24 mouse cellular contexts compared by ENCODE assay signal in genomic region chr12:77179138-77179537, GRCm38 (mm10). TPM values are rescaled to one million over a fixed set of nuclear protein-coding genes. Genes with fewer than 3 reads are reported as not detected.
DNase-seq lines count a peak whose midpoint lies in the region; ATAC-seq and TF ChIP-seq lines count a peak whose summit lies in the region.
"Had no signal": no experiment of that assay in that cellular context is flagged by ENCODE, and none has a peak within 500 bp of the region (broad histone marks: within the 10 kb centered on the region; RNA-seq: fewer than 3 reads in every experiment).

No protein-coding gene starts in this region.

- DNase-seq in MEL (ENCODE audit: low read depth, low spot score): peak; percentile 15
- DNase-seq in hindbrain, embryonic 11.5 days (ENCODE audit: low spot score): no peak
- DNase-seq in heart, postnatal 10 days: no peak
- DNase-seq: adrenal gland, adult 2 months; adrenal gland, postnatal 10 days; adrenal gland, postnatal 25 days; B cell, adult 2 months; cerebellum, adult 11 months; cerebellum, adult 18-20 months; cerebellum, adult 8-10 months; cerebellum, adult 9-11 months; cerebellum, postnatal 14 days; cerebellum, postnatal 36 days; embryo, embryonic 11 days had no signal

- no peak for TF ChIP-seq EP300 in MEL (IDR thresholded peaks at IDR 0.05; ENCODE audit: low read depth in 1 of 2, low read length in 2 of 2)

- peaks cover 9 to 26% of the 10 kb centered on the region in 2 experiments for H3K4me1 ChIP-seq in MEL (ENCODE audit: control insufficient read depth in 1 of 2, insufficient read depth in 2 of 2, low read length in 2 of 2)
- H3K4me1 ChIP-seq in stomach, embryonic 16.5 days (ENCODE audit: control insufficient read depth, insufficient read depth, low read length): peaks cover 19% of the 10 kb centered on the region
- H3K4me1 ChIP-seq in hindbrain, embryonic 11.5 days (replicated peaks; ENCODE audit: control insufficient read depth, insufficient read depth, low read length): no peaks in the 10 kb centered on the region

- ATAC-seq in stomach, embryonic 16.5 days (ENCODE audit: insufficient read depth, low FRiP score): no peak
- no peak for ATAC-seq in hindbrain, embryonic 11.5 days (ENCODE audit: low FRiP score)
- no peak for ATAC-seq in megakaryocyte, adult 5-6 weeks (ENCODE audit: poor library complexity, severe bottlenecking)
- ATAC-seq: forebrain, embryonic 14.5 days; forebrain, embryonic 16.5 days had no signal

- H3K27me3 ChIP-seq in MEL (ENCODE audit: control insufficient read depth in 1 of 2, insufficient read depth in 2 of 2, low read length in 2 of 2): no peaks in the 10 kb centered on the region
- no peaks in the 10 kb centered on the region for H3K27me3 ChIP-seq in stomach, embryonic 16.5 days (ENCODE audit: control insufficient read depth, insufficient read depth, low read length)
- no peaks in the 10 kb centered on the region for H3K27me3 ChIP-seq in hindbrain, embryonic 11.5 days (ENCODE audit: control insufficient read depth, insufficient read depth, low read length)
- H3K27me3 ChIP-seq: embryonic facial prominence, embryonic 13.5 days; embryonic facial prominence, embryonic 15.5 days; forebrain, embryonic 12.5 days had no signal

- TF ChIP-seq RAD21 in MEL (IDR thresholded peaks at IDR 0.05; ENCODE audit: low read depth, low read length): no peak

- H3K9ac ChIP-seq in MEL (ENCODE audit: control insufficient read depth, low read depth, low read length, poor library complexity, severe bottlenecking): no peak overlapping the region
- no peak overlapping the region for H3K9ac ChIP-seq in stomach, embryonic 16.5 days (ENCODE audit: low read length)
- no peak overlapping the region for H3K9ac ChIP-seq in hindbrain, embryonic 11.5 days (ENCODE audit: low read depth, low read length)
- H3K9ac ChIP-seq: embryonic facial prominence, embryonic 13.5 days; embryonic facial prominence, embryonic 15.5 days; forebrain, embryonic 12.5 days had no signal

- no peak overlapping the region for H3K4me3 ChIP-seq in MEL (ENCODE audit: control insufficient read depth in 1 of 2, insufficient read depth in 1 of 2, low read depth in 2 of 2, low read length in 2 of 2)
- no peak overlapping the region for H3K4me3 ChIP-seq in stomach, embryonic 16.5 days (replicated peaks; ENCODE audit: low read length)
- no peak overlapping the region for H3K4me3 ChIP-seq in hindbrain, embryonic 11.5 days (ENCODE audit: low read depth, low read length)
- H3K4me3 ChIP-seq: embryonic facial prominence, embryonic 13.5 days; embryonic facial prominence, embryonic 15.5 days; erythroblast, embryonic 14.5 days; forebrain, embryonic 10.5 days; forebrain, embryonic 12.5 days had no signal

- H3K9me3 ChIP-seq in MEL (replicated peaks; ENCODE audit: insufficient read depth, low read length): no peaks in the 10 kb centered on the region
- H3K9me3 ChIP-seq in stomach, embryonic 16.5 days (replicated peaks; ENCODE audit: control insufficient read depth, low read length): no peaks in the 10 kb centered on the region
- no peaks in the 10 kb centered on the region for H3K9me3 ChIP-seq in hindbrain, embryonic 11.5 days (ENCODE audit: control insufficient read depth, low read length)
- H3K9me3 ChIP-seq: embryonic facial prominence, embryonic 13.5 days; embryonic facial prominence, embryonic 15.5 days; forebrain, embryonic 10.5 days; forebrain, embryonic 12.5 days; G1E had no signal

- H3K36me3 ChIP-seq in MEL (ENCODE audit: control insufficient read depth in 1 of 2, insufficient read depth in 2 of 2, low read length in 2 of 2): peaks cover 6 to 28% of the 10 kb centered on the region in 2 experiments
- H3K36me3 ChIP-seq in stomach, embryonic 16.5 days (ENCODE audit: control insufficient read depth, insufficient read depth, low read length): no peaks in the 10 kb centered on the region
- no peaks in the 10 kb centered on the region for H3K36me3 ChIP-seq in hindbrain, embryonic 11.5 days (ENCODE audit: control insufficient read depth, insufficient read depth, low read length)
- H3K36me3 ChIP-seq: embryonic facial prominence, embryonic 13.5 days; embryonic facial prominence, embryonic 15.5 days; forebrain, embryonic 10.5 days; forebrain, embryonic 12.5 days had no signal

- TF ChIP-seq CTCF in MEL (IDR thresholded peaks at IDR 0.05 in 2 of 3, conservative IDR thresholded peaks at IDR 0.05 in 1 of 3; ENCODE audit: control insufficient read depth in 1 of 3, insufficient read depth in 1 of 3, low read depth in 2 of 3, low read length in 3 of 3, poor library complexity in 1 of 3, severe bottlenecking in 1 of 3): no peak

- intact Hi-C loops in heart, postnatal 10 days (cut with DNase I): no loop called here

- no peak overlapping the region for H3K4me2 ChIP-seq in stomach, embryonic 16.5 days (ENCODE audit: low read depth, low read length)
- no peak overlapping the region for H3K4me2 ChIP-seq in hindbrain, embryonic 11.5 days (replicated peaks; ENCODE audit: low read depth, low read length)
- H3K4me2 ChIP-seq: embryonic facial prominence, embryonic 13.5 days; embryonic facial prominence, embryonic 15.5 days; forebrain, embryonic 12.5 days had no signal

- 84% methylated on average over 7 of the region's 7 CpGs for WGBS in stomach, embryonic 16.5 days
- 91% methylated on average over 7 of the region's 7 CpGs for WGBS in hindbrain, embryonic 11.5 days

- no peaks in the 10 kb centered on the region for H3K79me2 ChIP-seq in MEL (ENCODE audit: control insufficient read depth, insufficient read depth, low read length, poor library complexity)

- no peak overlapping the region for H3K27ac ChIP-seq in MEL (ENCODE audit: control insufficient read depth, low read depth, low read length)
- H3K27ac ChIP-seq in stomach, embryonic 16.5 days (ENCODE audit: low read length): peak overlapping the region; percentile 12; the same call in 1 of the 2 replicates
- no peak overlapping the region for H3K27ac ChIP-seq in hindbrain, embryonic 11.5 days (ENCODE audit: low read depth, low read length)
- H3K27ac ChIP-seq: embryonic facial prominence, embryonic 13.5 days; embryonic facial prominence, embryonic 15.5 days; forebrain, embryonic 10.5 days; forebrain, embryonic 12.5 days had no signal

- TF ChIP-seq POLR2A in MEL (IDR thresholded peaks at IDR 0.05; ENCODE audit: control insufficient read depth in 1 of 2, insufficient read depth in 1 of 2, low read depth in 1 of 2, low read length in 2 of 2, poor library complexity in 1 of 2): peak in 1 of 2 experiments; percentile 21; a peak in 1 of 4 replicates

TF ChIP-seq in MEL, 35 proteins besides CTCF, POLR2A, EP300 and RAD21:
- TF ChIP-seq MAZ (IDR thresholded peaks at IDR 0.05; ENCODE audit: low read depth, low read length): no peak
- TF ChIP-seq HCFC1 (IDR thresholded peaks at IDR 0.05; ENCODE audit: low read depth, low read length): no peak
- no peak for TF ChIP-seq MEF2A (IDR thresholded peaks at IDR 0.05; ENCODE audit: extremely low read depth, insufficient replicate concordance, low read depth, low read length, poor library complexity, severe bottlenecking)
- TF ChIP-seq GABPA (IDR thresholded peaks at IDR 0.05; ENCODE audit: low read depth, low read length): no peak
- no peak for TF ChIP-seq ETS1 (IDR thresholded peaks at IDR 0.05; ENCODE audit: low read depth, low read length)
- no peak for TF ChIP-seq POLR2AphosphoS2 (IDR thresholded peaks at IDR 0.05; ENCODE audit: low read length)
- TF ChIP-seq MAFK (IDR thresholded peaks at IDR 0.05; ENCODE audit: borderline replicate concordance, low read depth, low read length): no peak
- no peak for TF ChIP-seq MXI1 (IDR thresholded peaks at IDR 0.05; ENCODE audit: low read depth, low read length)
- TF ChIP-seq CHD2 (IDR thresholded peaks at IDR 0.05; ENCODE audit: low read length): no peak
- no peak for TF ChIP-seq GATA1 (IDR thresholded peaks at IDR 0.05; ENCODE audit: low read depth, low read length)
- TF ChIP-seq MAX (IDR thresholded peaks at IDR 0.05; ENCODE audit: low read length): no peak
- no peak for TF ChIP-seq KAT2A (conservative IDR thresholded peaks at IDR 0.05; ENCODE audit: low read depth, low read length)
- no peak for TF ChIP-seq BHLHE40 (IDR thresholded peaks at IDR 0.05; ENCODE audit: borderline replicate concordance, low read depth, low read length)
- TF ChIP-seq UBTF (IDR thresholded peaks at IDR 0.05; ENCODE audit: borderline replicate concordance, insufficient read depth, low read depth, low read length): no peak
- TF ChIP-seq MYC (IDR thresholded peaks at IDR 0.05; ENCODE audit: low read depth, low read length): no peak
- no peak for TF ChIP-seq SMC3 (IDR thresholded peaks at IDR 0.05; ENCODE audit: low read depth, low read length)
- TF ChIP-seq CHD1 (IDR thresholded peaks at IDR 0.05; ENCODE audit: low read depth, low read length): no peak
- no peak for TF ChIP-seq RCOR1 (IDR thresholded peaks at IDR 0.05; ENCODE audit: low read depth, low read length)

RNA-seq across cellular contexts. Expression of gene Fut8, which starts 58.8 kb away (rescaled TPM):
- total RNA-seq in MEL (2012; rRNA removed): 61.3 and 82.5 TPM in 2 replicates
- 10 to 100 TPM; 73.7 to 90.0 TPM for polyA plus RNA-seq in MEL (2012; ENCODE audit: insufficient read depth in 1 of 2, insufficient read length in 2 of 2, low read depth in 1 of 2, low replicate concordance in 2 of 2, missing spikeins in 1 of 2)
- polyA plus RNA-seq in stomach, embryonic 16.5 days (2015; fragmentation: Nextera tagmentation; extraction: Ambion mirVana): 26.6 and 27.8 TPM in 2 replicates
- 32.2 and 34.4 TPM in 2 replicates for polyA plus RNA-seq in hindbrain, embryonic 11.5 days (2014; fragmentation: Nextera tagmentation; extraction: Ambion mirVana)
- total RNA-seq in heart, postnatal 10 days (2021): 10 to 100 TPM; 25.2 to 27.4 TPM
- 48.3 and 53.9 TPM in 2 replicates for total RNA-seq in megakaryocyte, adult 5-6 weeks (2015)
- total RNA-seq in megakaryocyte, adult 5-6 weeks (2017): 44.6 and 46.2 TPM in 2 replicates
